Mouse (Mus musculus) CD4-positive naive resting alpha-beta T cell, adult 57 days (primary cell): ENCODE results near the gene Tle1. TPM values are rescaled to one million over a fixed set of nuclear protein-coding genes. Genes with fewer than 3 reads are reported as not detected.

Source experiments
- total RNA-seq: library from RNA; stranded (reverse); gene quantifications from one replicate; pipeline ENCODE4 v1.2.4, GENCODE M21; 2023

The Tle1 gene
- total RNA-seq, result 14.4 TPM

DNA sequence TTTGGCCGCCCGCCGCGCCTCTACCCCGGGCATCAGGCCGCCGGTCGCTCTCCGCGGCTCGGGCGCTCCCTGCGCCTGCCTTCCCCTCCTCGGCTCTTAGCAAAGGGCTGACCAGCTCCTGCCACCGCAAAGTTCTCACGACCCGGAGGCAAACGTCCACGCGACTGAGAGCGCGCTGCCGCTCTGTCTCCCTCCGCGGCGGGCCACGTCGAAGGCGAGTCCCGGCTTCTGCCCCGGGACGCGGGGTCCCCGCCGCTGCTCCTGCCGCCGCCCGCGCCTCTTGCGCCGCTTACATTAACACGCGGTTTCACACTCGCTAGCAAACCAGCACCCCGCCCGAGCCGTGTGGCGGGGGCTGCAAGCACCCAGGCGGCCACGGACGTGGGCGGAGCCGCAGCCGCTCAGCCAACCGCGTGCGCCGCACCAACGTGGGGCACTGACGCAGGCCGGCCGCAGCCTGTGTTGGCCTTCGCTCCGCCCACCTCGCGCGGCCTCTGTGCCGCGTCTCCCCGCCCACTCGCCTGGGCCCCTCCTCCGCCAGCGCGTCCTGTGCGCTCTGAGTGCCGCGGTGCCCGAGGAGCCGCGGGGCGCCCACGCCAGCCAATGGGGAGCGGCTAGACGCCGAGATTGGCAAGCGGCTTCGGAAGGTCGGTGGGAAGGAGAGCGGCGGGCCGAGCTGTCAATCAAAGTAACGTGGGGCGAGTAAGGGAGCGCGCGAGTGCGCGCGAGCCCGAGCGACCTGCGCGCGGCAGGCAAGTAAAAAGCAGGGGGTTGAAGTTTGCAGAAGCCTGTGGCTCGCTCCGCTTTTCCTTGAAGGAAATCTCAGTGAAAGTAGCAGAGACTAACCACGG, at the start of gene Tle1:
TSS of gene Tle1 (minus strand) at position 361 of the 851 bp plus-strand sequence.

